Mouse (Mus musculus): ENCODE measurements at regions not wholly inside any gene's neighbourhood (a gene's known extent, or its start where the extent isn't known, plus 50 kb on each side); places are given as distances from the start of the nearest gene placed in this dataset.

- Histone ChIP-seq H3K4me1 (ENCODE audit: control insufficient read depth, insufficient read depth, low read length) (peaks cover 6% of the 10 kb centered on the region), H3K4me3 (replicated peaks; ENCODE audit: extremely low read depth, low read depth, low read length) (no peak overlapping the region)
- 61% methylated on average over 9 of the region's 9 CpGs for WGBS
- DNase-seq, result no peak
- no peak for TF ChIP-seq CTCF (IDR thresholded peaks at IDR 0.05; ENCODE audit: insufficient read depth, low read length)
- no peak for TF ChIP-seq POLR2A (IDR thresholded peaks at IDR 0.05; ENCODE audit: borderline replicate concordance, extremely low read depth, low read depth, low read length)
Observed at GRCm38 (mm10) chr11:113122137-113122536, 340.1 kb downstream of the Sox9 start.

GRCm38 (mm10) chr11:113122964-113123363 lies 340.9 kb downstream of the Sox9 start:
- TF ChIP-seq CTCF (IDR thresholded peaks at IDR 0.05; ENCODE audit: insufficient read depth, low read length), result no peak
- no peak for TF ChIP-seq POLR2A (IDR thresholded peaks at IDR 0.05; ENCODE audit: borderline replicate concordance, extremely low read depth, low read depth, low read length)
- Histone ChIP-seq H3K4me1 (ENCODE audit: control insufficient read depth, insufficient read depth, low read length) (peaks cover 6% of the 10 kb centered on the region), H3K4me3 (replicated peaks; ENCODE audit: extremely low read depth, low read depth, low read length) (no peak overlapping the region)
- no peak for DNase-seq
- WGBS, result 62% methylated on average over 2 of the region's 2 CpGs

- DNase-seq, result no peak
- Histone ChIP-seq H3K4me3 (replicated peaks; ENCODE audit: extremely low read depth, low read depth, low read length) (no peak overlapping the region), H3K4me1 (ENCODE audit: control insufficient read depth, insufficient read depth, low read length) (peaks cover 9% of the 10 kb centered on the region)
- TF ChIP-seq POLR2A (IDR thresholded peaks at IDR 0.05; ENCODE audit: borderline replicate concordance, extremely low read depth, low read depth, low read length) (no peak), CTCF (IDR thresholded peaks at IDR 0.05; ENCODE audit: insufficient read depth, low read length) (no peak)
- 64% methylated on average over 7 of the region's 7 CpGs for WGBS
Observed at GRCm38 (mm10) chr11:113125832-113126231, 343.8 kb downstream of the Sox9 start.

- WGBS, result 86% methylated on average over 5 of the region's 5 CpGs
- no peak for DNase-seq
- TF ChIP-seq CTCF (IDR thresholded peaks at IDR 0.05; ENCODE audit: insufficient read depth, low read length) (no peak), POLR2A (IDR thresholded peaks at IDR 0.05; ENCODE audit: borderline replicate concordance, extremely low read depth, low read depth, low read length) (no peak)
- Histone ChIP-seq H3K4me1 (ENCODE audit: control insufficient read depth, insufficient read depth, low read length) (peaks cover 22% of the 10 kb centered on the region), H3K4me3 (replicated peaks; ENCODE audit: extremely low read depth, low read depth, low read length) (no peak overlapping the region)
Observed at GRCm38 (mm10) chr11:113129192-113129591, 347.2 kb downstream of the Sox9 start.

- WGBS, result 93% methylated on average over 7 of the region's 7 CpGs
- DNase-seq, result no peak
- Histone ChIP-seq H3K4me1 (ENCODE audit: control insufficient read depth, insufficient read depth, low read length) (peaks cover 23% of the 10 kb centered on the region), H3K4me3 (replicated peaks; ENCODE audit: extremely low read depth, low read depth, low read length) (no peak overlapping the region)
- TF ChIP-seq POLR2A (IDR thresholded peaks at IDR 0.05; ENCODE audit: borderline replicate concordance, extremely low read depth, low read depth, low read length) (no peak), CTCF (IDR thresholded peaks at IDR 0.05; ENCODE audit: insufficient read depth, low read length) (no peak)
Observed at GRCm38 (mm10) chr11:113129975-113130374, 348.0 kb downstream of the Sox9 start.

GRCm38 (mm10) chr11:113132078-113133064 lies 350.3 kb downstream of the Sox9 start:
- Histone ChIP-seq H3K4me3 (replicated peaks; ENCODE audit: extremely low read depth, low read depth, low read length) (no peak overlapping the region), H3K4me1 (ENCODE audit: control insufficient read depth, insufficient read depth, low read length) (peaks cover 18% of the 10 kb centered on the region)
- TF ChIP-seq POLR2A (IDR thresholded peaks at IDR 0.05; ENCODE audit: borderline replicate concordance, extremely low read depth, low read depth, low read length) (no peak), CTCF (IDR thresholded peaks at IDR 0.05; ENCODE audit: insufficient read depth, low read length) (no peak)
- WGBS, result 55% methylated on average over 21 of the region's 23 CpGs
- DNase-seq, result peak; percentile 51

GRCm38 (mm10) chr11:113133407-113133806 lies 351.4 kb downstream of the Sox9 start:
- no peak for TF ChIP-seq CTCF (IDR thresholded peaks at IDR 0.05; ENCODE audit: insufficient read depth, low read length)
- TF ChIP-seq POLR2A (IDR thresholded peaks at IDR 0.05; ENCODE audit: borderline replicate concordance, extremely low read depth, low read depth, low read length), result no peak
- whole genome bisulfite sequencing, result 65% methylated on average over 4 of the region's 4 CpGs
- Histone ChIP-seq H3K4me1 (ENCODE audit: control insufficient read depth, insufficient read depth, low read length) (peaks cover 18% of the 10 kb centered on the region), H3K4me3 (replicated peaks; ENCODE audit: extremely low read depth, low read depth, low read length) (no peak overlapping the region)
- no peak for DNase-seq

- no peak overlapping the region for H3K4me3 ChIP-seq (replicated peaks; ENCODE audit: extremely low read depth, low read depth, low read length)
- WGBS, result 65% methylated on average over 5 of the region's 5 CpGs
- DNase-seq, result no peak
- TF ChIP-seq POLR2A (IDR thresholded peaks at IDR 0.05; ENCODE audit: borderline replicate concordance, extremely low read depth, low read depth, low read length) (no peak), CTCF (IDR thresholded peaks at IDR 0.05; ENCODE audit: insufficient read depth, low read length) (no peak)
- H3K4me1 ChIP-seq (ENCODE audit: control insufficient read depth, insufficient read depth, low read length), result peaks cover 18% of the 10 kb centered on the region
Observed at GRCm38 (mm10) chr11:113135261-113135660, 353.2 kb downstream of the Sox9 start.

- 91% methylated on average over 5 of the region's 5 CpGs for WGBS
- peaks cover 6% of the 10 kb centered on the region for H3K4me1 ChIP-seq (ENCODE audit: control insufficient read depth, insufficient read depth, low read length)
- H3K4me3 ChIP-seq (replicated peaks; ENCODE audit: extremely low read depth, low read depth, low read length), result no peak overlapping the region
- no peak for DNase-seq
- TF ChIP-seq POLR2A (IDR thresholded peaks at IDR 0.05; ENCODE audit: borderline replicate concordance, extremely low read depth, low read depth, low read length) (no peak), CTCF (IDR thresholded peaks at IDR 0.05; ENCODE audit: insufficient read depth, low read length) (no peak)
Observed at GRCm38 (mm10) chr11:113138462-113138861, 356.4 kb downstream of the Sox9 start.

- no peak for TF ChIP-seq POLR2A (IDR thresholded peaks at IDR 0.05; ENCODE audit: borderline replicate concordance, extremely low read depth, low read depth, low read length)
- TF ChIP-seq CTCF (IDR thresholded peaks at IDR 0.05; ENCODE audit: insufficient read depth, low read length), result no peak
- H3K4me1 ChIP-seq (ENCODE audit: control insufficient read depth, insufficient read depth, low read length), result no peaks in the 10 kb centered on the region
- H3K4me3 ChIP-seq (replicated peaks; ENCODE audit: extremely low read depth, low read depth, low read length), result no peak overlapping the region
- DNase-seq, result no peak
- WGBS, result 61% methylated on average over 9 of the region's 9 CpGs
Observed at GRCm38 (mm10) chr11:113140595-113140994, 358.6 kb downstream of the Sox9 start.
